Mouse (Mus musculus) embryonic facial prominence, embryonic 14.5 days (tissue): ENCODE measurements around the gene Ptgfr. TPM values are rescaled to one million over a fixed set of nuclear protein-coding genes. Genes with fewer than 3 reads are reported as not detected.
A peak's percentile ranks its signal among the peaks of the same experiment; 100 is the strongest.

Experiments
- ATAC-seq: fragments of 200-750 bp; cut with Nextera tagmentation; 2 replicates; pipeline ENCODE4 v1.8.0; 2017; ENCODE audit warnings: low read depth, moderate number of reproducible peaks, moderate TSS enrichment
- DNase-seq: peaks from one replicate; pipeline ENCODE4 v3.0.0-alpha.2; 2015; ENCODE audit warnings: low spot score
- H3K27ac ChIP-seq: fragments of 300-500 bp; sonication (generic); replicated peaks from 2 replicates; pipeline ENCODE4 v1.5.1; 2014; ENCODE audit warnings: low read depth, mild to moderate bottlenecking, low read length, moderate library complexity
- H3K27me3 ChIP-seq: fragments of 300-500 bp; sonication (generic); replicated peaks from 2 replicates; pipeline ENCODE4 v1.6.1; 2014; ENCODE audit warnings: low read length; ENCODE audit not compliant: control insufficient read depth, insufficient read depth
- H3K36me3 ChIP-seq: fragments of 300-500 bp; sonication (generic); 2 replicates; pipeline ENCODE4 v1.6.1; 2014; ENCODE audit warnings: low read length, mixed read lengths; ENCODE audit not compliant: control insufficient read depth, insufficient read depth
- H3K4me1 ChIP-seq: fragments of 300-500 bp; sonication (generic); 2 replicates; pipeline ENCODE4 v1.6.1; 2014; ENCODE audit warnings: antibody characterized with exemption, low read length; ENCODE audit not compliant: control insufficient read depth, insufficient read depth
- H3K4me2 ChIP-seq: fragments of 300-500 bp; sonication (generic); 2 replicates; pipeline ENCODE4 v1.6.1; 2014; ENCODE audit warnings: low read depth, mild to moderate bottlenecking, low read length, moderate library complexity, mixed read lengths
- H3K4me3 ChIP-seq: fragments of 300-500 bp; sonication (generic); 2 replicates; pipeline ENCODE4 v1.5.1; 2014; ENCODE audit warnings: low read depth, mild to moderate bottlenecking, low read length
- H3K9ac ChIP-seq: fragments of 300-500 bp; sonication (generic); 2 replicates; pipeline ENCODE4 v1.6.1; 2014; ENCODE audit warnings: low read depth, mild to moderate bottlenecking, low read length, moderate library complexity, mixed read lengths
- H3K9me3 ChIP-seq: fragments of 300-500 bp; sonication (generic); 2 replicates; pipeline ENCODE4 v1.6.1; 2016; ENCODE audit warnings: low read length; ENCODE audit not compliant: control insufficient read depth
- WGBS: fragments of 180-500 bp; shearing (Covaris S2); extraction: QIAGEN DNeasy Blood & Tissue Kit; methylation state at CpG from one replicate; pipeline ENCODE4 v1.1.7; 2014; 5-methylcytosine and 5-hydroxymethylcytosine counted together
- polyA plus RNA-seq: library from polyadenylated mRNA; unstranded; fragments of >200 nt; fragmentation: Nextera tagmentation; extraction: Ambion mirVana; gene quantifications from 2 replicates; pipeline ENCODE4 v1.2.1, GENCODE M21; 2014

The Ptgfr gene
- polyA plus RNA-seq, 1 experiment from 2014 or later, result 10.2 TPM

GRCm38 (mm10) chr3:151788622-151789021 is 48.8 kb downstream of the Ptgfr start:
- H3K9ac ChIP-seq, result no peak overlapping the region
- no peak overlapping the region for H3K4me3 ChIP-seq
- DNase-seq (no peak), ATAC-seq (no peak)
- H3K4me1 ChIP-seq, result no peaks in the 10 kb centered on the region
- no peak overlapping the region for H3K4me2 ChIP-seq
- H3K36me3 ChIP-seq, result no peaks in the 10 kb centered on the region
- H3K27ac ChIP-seq, result no peak overlapping the region
- no peaks in the 10 kb centered on the region for H3K27me3 ChIP-seq
- 80% methylated on average over 8 of the region's 8 CpGs for WGBS
- no peaks in the 10 kb centered on the region for H3K9me3 ChIP-seq

DNA sequence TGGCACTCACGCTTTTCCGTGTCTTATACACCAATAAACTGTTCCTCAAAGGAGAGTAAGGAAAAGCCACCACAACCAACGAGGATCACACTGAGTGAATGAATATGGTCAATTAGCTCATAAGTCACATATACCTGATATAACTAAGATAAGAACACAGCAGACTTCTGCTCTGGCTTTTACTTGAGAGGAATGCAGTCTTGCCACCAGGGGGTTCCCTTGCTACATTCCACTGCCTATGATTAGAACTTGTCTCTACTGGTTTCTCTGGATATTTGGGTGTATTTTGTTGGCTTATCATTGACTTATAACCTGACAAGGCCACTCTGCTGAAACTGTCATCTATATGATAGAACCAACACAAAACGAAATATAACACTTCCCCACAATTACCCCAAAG is 62.3 kb downstream of the Ptgfr start:
- Histone ChIP-seq H3K9me3 (no peaks in the 10 kb centered on the region), H3K36me3 (no peaks in the 10 kb centered on the region), H3K9ac (no peak overlapping the region), H3K4me1 (no peaks in the 10 kb centered on the region), H3K27ac (no peak overlapping the region), H3K4me2 (no peak overlapping the region), H3K27me3 (no peaks in the 10 kb centered on the region), H3K4me3 (no peak overlapping the region)
- no peak for ATAC-seq
- DNase-seq, result peak; percentile 46
- 69% methylated on average over 4 of the region's 4 CpGs for WGBS

DNA sequence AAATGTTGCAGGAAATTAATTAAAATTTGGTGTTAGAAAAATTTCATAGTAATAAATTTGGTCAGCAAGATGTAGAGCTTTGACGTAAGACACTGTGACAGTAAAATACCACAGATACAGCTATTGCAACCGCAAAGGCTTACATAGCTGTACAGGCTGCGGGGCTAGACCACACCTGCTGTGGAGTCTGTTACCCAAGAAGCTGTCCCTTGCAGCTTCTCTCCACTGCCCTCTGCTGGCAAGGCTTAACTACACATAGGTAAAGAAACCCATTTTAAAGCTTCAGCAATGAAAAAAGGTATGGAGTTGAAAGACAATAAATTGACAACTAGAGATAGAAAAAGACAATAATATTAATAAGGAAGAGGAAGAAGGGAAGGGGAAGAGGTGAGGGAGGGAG is 66.4 kb downstream of the Ptgfr start:
- no peak overlapping the region for H3K9ac ChIP-seq
- ATAC-seq (0 out of 2 replicates have a peak, but pooled peaks have one; percentile 57), DNase-seq (peak; percentile 77)
- H3K9me3 ChIP-seq, result no peaks in the 10 kb centered on the region
- H3K36me3 ChIP-seq, result no peaks in the 10 kb centered on the region
- no peak overlapping the region for H3K4me3 ChIP-seq
- H3K27me3 ChIP-seq, result no peaks in the 10 kb centered on the region
- WGBS, result 63% methylated on average over 3 of the region's 3 CpGs
- no peaks in the 10 kb centered on the region for H3K4me1 ChIP-seq
- no peak overlapping the region for H3K4me2 ChIP-seq
- H3K27ac ChIP-seq, result no peak overlapping the region

DNA sequence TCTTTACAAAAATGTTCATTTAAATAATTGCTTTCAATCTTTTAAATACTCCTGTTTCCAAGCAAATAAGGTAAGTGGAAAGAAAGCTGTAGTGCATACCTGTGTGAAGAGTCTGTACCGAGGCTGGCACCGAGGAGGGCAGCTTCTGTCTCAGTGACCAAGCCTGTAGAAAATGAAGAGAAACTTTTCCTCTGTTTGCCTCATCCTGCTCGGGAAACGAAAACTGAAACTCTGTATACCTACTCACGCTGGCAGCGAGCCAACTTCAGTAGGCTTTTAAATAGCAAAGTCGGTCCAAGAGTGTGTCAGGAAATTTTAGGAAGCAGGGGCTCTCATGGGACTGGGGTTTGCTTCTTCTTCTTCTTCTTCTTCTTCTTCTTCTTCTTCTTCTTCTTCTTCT is 87.7 kb downstream of the Ptgfr start, which contains the start of gene Ifi44:
Ifi44 (minus strand) TSS at position 224 of the 400 bp plus-strand sequence.
- ATAC-seq, result peak; percentile 33; the same call in 1 of the 2 replicates

GRCm38 (mm10) chr3:151748514-151748913 is 88.9 kb downstream of the Ptgfr start:
- Histone ChIP-seq H3K36me3 (no peaks in the 10 kb centered on the region), H3K9me3 (no peaks in the 10 kb centered on the region), H3K27me3 (no peaks in the 10 kb centered on the region), H3K27ac (no peak overlapping the region), H3K4me3 (no peak overlapping the region), H3K9ac (no peak overlapping the region), H3K4me1 (peaks cover 4% of the 10 kb centered on the region; the same call in 1 of the 2 replicates), H3K4me2 (no peak overlapping the region)
- DNase-seq (no peak), ATAC-seq (no peak)
- 81% methylated on average over 1 of the region's 1 CpGs for WGBS

More for the DNA sequence above, 87.7 kb downstream of the Ptgfr start, which contains the start of gene Ifi44:
- Histone ChIP-seq H3K9ac (no peak within 1 kb of the TSS), H3K4me2 (peak within 1 kb of the TSS; percentile 14; the same call in 1 of the 2 replicates), H3K4me3 (no peak within 1 kb of the TSS), H3K4me1 (peaks cover 4% of the 10 kb centered on the region; the same call in 1 of the 2 replicates), H3K9me3 (no peaks in the 10 kb centered on the region), H3K36me3 (no peaks in the 10 kb centered on the region), H3K27me3 (no peaks in the 10 kb centered on the region), H3K27ac (no peak within 1 kb of the TSS)
- DNase-seq, result peak; percentile 80
- 40% methylated on average over 7 of the region's 7 CpGs for WGBS

Other genes with a start within 250 kb of the Ptgfr start
- gene Ifi44, start 87.7 kb downstream of the Ptgfr start, polyA plus RNA-seq, result 0.58 and 0.90 TPM in 2 replicates
- not detected in 2 replicates for gene Ifi44l, start 74.7 kb downstream of the Ptgfr start, polyA plus RNA-seq